Mouse (Mus musculus) midbrain, embryonic 14.5 days (tissue): Measurements from ENCODE around the gene Cdk2ap1. TPM values are rescaled to one million over a fixed set of nuclear protein-coding genes. Genes with fewer than 3 reads are reported as not detected.
A peak's percentile ranks its signal among the peaks of the same experiment; 100 is the strongest.
"Not testable (repeated sequence)": the region's sequence is repeated elsewhere in the genome, so short reads cannot be mapped to it uniquely, and the experiment has no call there.

Source experiments
- ATAC-seq: fragments of 200-750 bp; cut with Nextera tagmentation; 2 replicates; pipeline ENCODE4 v1.8.0; 2017; ENCODE audit warnings: moderate number of reproducible peaks, moderate library complexity; ENCODE audit not compliant: low FRiP score, low TSS enrichment
- DNase-seq: peaks from one replicate; pipeline ENCODE4 v3.0.0-alpha.2; 2015
- H3K27ac ChIP-seq: fragments of 300-500 bp; sonication (generic); replicated peaks from 2 replicates; pipeline ENCODE4 v1.5.1; 2014; ENCODE audit warnings: mild to moderate bottlenecking, low read depth, low read length, moderate library complexity
- H3K27me3 ChIP-seq: fragments of 300-500 bp; sonication (generic); 2 replicates; pipeline ENCODE4 v1.6.1; 2014; ENCODE audit warnings: low read length, control low read depth, mixed read lengths; ENCODE audit not compliant: control insufficient read depth, insufficient read depth
- H3K36me3 ChIP-seq: fragments of 300-500 bp; sonication (generic); 2 replicates; pipeline ENCODE4 v1.6.1; 2014; ENCODE audit warnings: low read length, control low read depth; ENCODE audit not compliant: control insufficient read depth, insufficient read depth
- H3K4me1 ChIP-seq: fragments of 300-500 bp; sonication (generic); 2 replicates; pipeline ENCODE4 v1.6.1; 2014; ENCODE audit warnings: mild to moderate bottlenecking, antibody characterized with exemption, low read length, control low read depth; ENCODE audit not compliant: control insufficient read depth, insufficient read depth
- H3K4me2 ChIP-seq: fragments of 300-500 bp; sonication (generic); 2 replicates; pipeline ENCODE4 v1.6.1; 2014; ENCODE audit warnings: mild to moderate bottlenecking, low read length, moderate library complexity
- H3K4me3 ChIP-seq: fragments of 300-500 bp; sonication (generic); replicated peaks from 2 replicates; pipeline ENCODE4 v1.5.1; 2014; ENCODE audit warnings: low read depth, low read length
- H3K9ac ChIP-seq: fragments of 300-500 bp; sonication (generic); replicated peaks from 2 replicates; pipeline ENCODE4 v1.6.1; 2014; ENCODE audit warnings: mild to moderate bottlenecking, low read length, moderate library complexity
- H3K9me3 ChIP-seq: fragments of 300-500 bp; sonication (generic); 2 replicates; pipeline ENCODE4 v1.6.1; 2016; ENCODE audit warnings: low read length, control low read depth, mixed read lengths; ENCODE audit not compliant: control insufficient read depth
- WGBS: fragments of 180-500 bp; shearing (Covaris S2); extraction: QIAGEN DNeasy Blood & Tissue Kit; methylation state at CpG from one replicate; pipeline ENCODE4 v1.1.7; 2014; 5-methylcytosine and 5-hydroxymethylcytosine counted together
- polyA plus RNA-seq: library from polyadenylated mRNA; unstranded; fragments of >200 nt; fragmentation: Nextera tagmentation; extraction: Ambion mirVana; gene quantifications from 2 replicates; pipeline ENCODE4 v1.2.1, GENCODE M21; 2014

The Cdk2ap1 gene
- polyA plus RNA-seq, result 72.3 and 76.7 TPM in 2 replicates

- H3K9ac ChIP-seq, ATAC-seq, H3K9me3 ChIP-seq, H3K4me2 ChIP-seq, H3K36me3 ChIP-seq, H3K27ac ChIP-seq, H3K4me1 ChIP-seq, DNase-seq, H3K4me3 ChIP-seq, H3K27me3 ChIP-seq: not testable (repeated sequence)
- 89% methylated on average over 5 of the region's 5 CpGs for WGBS
Measured at GRCm38 (mm10) chr5:124362982-124363381, at the start of gene Cdk2ap1. Gene Cdk2ap1 (minus strand): TSS chr5:124363082.

- DNase-seq, result no peak
- no peak overlapping the region for H3K27ac ChIP-seq
- no peak for ATAC-seq
- no peak overlapping the region for H3K4me2 ChIP-seq
- no peaks in the 10 kb centered on the region for H3K9me3 ChIP-seq
- no peak overlapping the region for H3K9ac ChIP-seq
- H3K27me3 ChIP-seq, result no peaks in the 10 kb centered on the region
- H3K4me3 ChIP-seq, result no peak overlapping the region
- H3K4me1 ChIP-seq, result no peaks in the 10 kb centered on the region
- H3K36me3 ChIP-seq, result peaks cover 58% of the 10 kb centered on the region
- WGBS, result 94% methylated on average over 5 of the region's 5 CpGs
Measured at GRCm38 (mm10) chr5:124412163-124412562, 49.3 kb upstream of the Cdk2ap1 start.

GRCm38 (mm10) chr5:124410808-124411207 is 47.9 kb upstream of the Cdk2ap1 start:
- no peak overlapping the region for H3K4me2 ChIP-seq
- no peaks in the 10 kb centered on the region for H3K9me3 ChIP-seq
- no peak for ATAC-seq
- H3K27ac ChIP-seq, result no peak overlapping the region
- WGBS, result 83% methylated on average over 3 of the region's 3 CpGs
- peak; percentile 6 for DNase-seq
- no peak overlapping the region for H3K9ac ChIP-seq
- no peaks in the 10 kb centered on the region for H3K4me1 ChIP-seq
- H3K36me3 ChIP-seq, result peaks cover 71% of the 10 kb centered on the region
- no peaks in the 10 kb centered on the region for H3K27me3 ChIP-seq
- H3K4me3 ChIP-seq, result no peak overlapping the region

GRCm38 (mm10) chr5:124393726-124394125 is 30.8 kb upstream of the Cdk2ap1 start:
- 95% methylated on average over 7 of the region's 7 CpGs for WGBS
- Histone ChIP-seq H3K9ac (no peak overlapping the region), H3K27me3 (no peaks in the 10 kb centered on the region), H3K27ac (no peak overlapping the region), H3K36me3 (peaks cover 94% of the 10 kb centered on the region), H3K4me1 (no peaks in the 10 kb centered on the region), H3K4me3 (no peak overlapping the region), H3K9me3 (no peaks in the 10 kb centered on the region), H3K4me2 (no peak overlapping the region)
- DNase-seq (no peak), ATAC-seq (no peak)

GRCm38 (mm10) chr5:124392412-124392811 is 29.5 kb upstream of the Cdk2ap1 start:
- peaks cover 91% of the 10 kb centered on the region for H3K36me3 ChIP-seq
- WGBS, result 96% methylated on average over 4 of the region's 4 CpGs

GRCm38 (mm10) chr5:124387932-124388331 is 25.1 kb upstream of the Cdk2ap1 start:
- H3K4me3 ChIP-seq, result no peak overlapping the region
- H3K4me2 ChIP-seq, result no peak overlapping the region
- no peaks in the 10 kb centered on the region for H3K4me1 ChIP-seq
- H3K27ac ChIP-seq, result no peak overlapping the region
- ATAC-seq (no peak), DNase-seq (peak; percentile 46)
- no peaks in the 10 kb centered on the region for H3K9me3 ChIP-seq
- H3K9ac ChIP-seq, result no peak overlapping the region
- no peaks in the 10 kb centered on the region for H3K27me3 ChIP-seq
- H3K36me3 ChIP-seq, result peaks cover 93% of the 10 kb centered on the region
- 80% methylated on average over 5 of the region's 5 CpGs for WGBS

More at GRCm38 (mm10) chr5:124392412-124392811, 29.5 kb upstream of the Cdk2ap1 start:
- H3K4me1 ChIP-seq, result no peaks in the 10 kb centered on the region
- no peaks in the 10 kb centered on the region for H3K9me3 ChIP-seq
- H3K9ac ChIP-seq, result no peak overlapping the region
- H3K4me3 ChIP-seq, result no peak overlapping the region
- H3K4me2 ChIP-seq, result no peak overlapping the region
- no peak overlapping the region for H3K27ac ChIP-seq
- DNase-seq (no peak), ATAC-seq (no peak)
- no peaks in the 10 kb centered on the region for H3K27me3 ChIP-seq

- no peak for DNase-seq
- no peak overlapping the region for H3K27ac ChIP-seq
- no peaks in the 10 kb centered on the region for H3K4me1 ChIP-seq
- no peak for ATAC-seq
- H3K4me3 ChIP-seq, result no peak overlapping the region
- no peaks in the 10 kb centered on the region for H3K9me3 ChIP-seq
- no peak overlapping the region for H3K9ac ChIP-seq
- peaks cover 84% of the 10 kb centered on the region for H3K36me3 ChIP-seq
- 96% methylated on average over 1 of the region's 1 CpGs for WGBS
- H3K4me2 ChIP-seq, result no peak overlapping the region
- no peaks in the 10 kb centered on the region for H3K27me3 ChIP-seq
Measured at GRCm38 (mm10) chr5:124380121-124380520, 17.2 kb upstream of the Cdk2ap1 start.

GRCm38 (mm10) chr5:124377149-124377548 is 14.3 kb upstream of the Cdk2ap1 start:
- WGBS, result 96% methylated on average over 4 of the region's 4 CpGs
- H3K36me3 ChIP-seq, result peaks cover 83% of the 10 kb centered on the region
- no peak overlapping the region for H3K4me3 ChIP-seq
- DNase-seq (no peak), ATAC-seq (no peak)
- H3K9me3 ChIP-seq, result no peaks in the 10 kb centered on the region
- no peak overlapping the region for H3K27ac ChIP-seq
- H3K4me2 ChIP-seq, result no peak overlapping the region
- no peaks in the 10 kb centered on the region for H3K27me3 ChIP-seq
- H3K4me1 ChIP-seq, result no peaks in the 10 kb centered on the region
- no peak overlapping the region for H3K9ac ChIP-seq

- Histone ChIP-seq H3K27ac (no peak overlapping the region), H3K36me3 (peaks cover 83% of the 10 kb centered on the region), H3K4me2 (no peak overlapping the region), H3K9me3 (no peaks in the 10 kb centered on the region), H3K4me1 (no peaks in the 10 kb centered on the region), H3K4me3 (no peak overlapping the region), H3K9ac (no peak overlapping the region), H3K27me3 (no peaks in the 10 kb centered on the region)
- no peak for ATAC-seq
- WGBS, result 95% methylated on average over 1 of the region's 1 CpGs
- DNase-seq, result no peak
Measured at GRCm38 (mm10) chr5:124376401-124376800, 13.5 kb upstream of the Cdk2ap1 start.
